Mouse (Mus musculus): ENCODE data around the gene Soat2. TPM values are rescaled to one million over a fixed set of nuclear protein-coding genes. Genes with fewer than 3 reads are reported as not detected.

The Soat2 gene
- polyA plus RNA-seq (2017; shearing (Covaris generic)), result 0.91 TPM

DNA sequence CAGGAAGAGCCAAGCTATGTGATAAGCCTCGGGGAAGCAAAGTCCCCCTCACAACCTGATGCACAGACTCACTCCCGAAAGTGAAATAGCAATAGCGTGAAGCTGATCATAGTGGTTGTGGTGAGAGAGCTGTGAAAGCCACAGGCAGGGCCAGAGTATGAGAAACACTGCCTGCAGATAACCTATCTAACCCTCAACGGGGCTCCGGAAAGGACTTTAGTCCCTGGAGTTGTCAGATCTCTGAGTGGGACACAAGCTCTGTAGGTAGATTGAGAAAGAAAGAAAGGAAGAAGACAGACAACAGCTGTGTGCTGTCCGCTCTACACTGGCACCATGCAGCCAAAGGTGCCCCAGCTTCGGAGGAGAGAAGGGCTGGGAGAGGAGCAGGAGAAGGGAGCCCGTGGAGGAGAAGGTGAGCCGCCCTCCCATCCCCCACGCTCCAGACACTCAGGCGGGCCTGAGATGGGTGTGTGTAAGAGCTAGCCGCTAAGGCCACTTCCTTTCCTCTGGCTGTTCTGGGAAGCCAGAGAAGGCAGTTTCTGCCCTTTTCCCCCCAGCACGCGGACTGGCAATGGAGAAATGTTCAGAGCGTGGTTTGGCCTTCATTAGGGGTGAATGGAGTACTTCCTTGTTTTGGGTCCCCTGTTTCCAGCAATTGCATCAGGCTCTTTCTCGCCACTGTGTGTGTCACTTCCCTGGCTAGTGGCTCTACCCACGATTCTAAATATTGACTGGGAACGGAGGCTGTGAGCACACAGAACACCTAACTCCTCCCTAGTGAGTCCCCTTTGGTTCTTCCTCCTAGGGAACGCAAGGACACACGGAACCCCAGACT lies at the start of gene Soat2:
Gene Soat2, plus strand, starts transcription at position 226 of the 835 bp plus-strand sequence.

DNA sequence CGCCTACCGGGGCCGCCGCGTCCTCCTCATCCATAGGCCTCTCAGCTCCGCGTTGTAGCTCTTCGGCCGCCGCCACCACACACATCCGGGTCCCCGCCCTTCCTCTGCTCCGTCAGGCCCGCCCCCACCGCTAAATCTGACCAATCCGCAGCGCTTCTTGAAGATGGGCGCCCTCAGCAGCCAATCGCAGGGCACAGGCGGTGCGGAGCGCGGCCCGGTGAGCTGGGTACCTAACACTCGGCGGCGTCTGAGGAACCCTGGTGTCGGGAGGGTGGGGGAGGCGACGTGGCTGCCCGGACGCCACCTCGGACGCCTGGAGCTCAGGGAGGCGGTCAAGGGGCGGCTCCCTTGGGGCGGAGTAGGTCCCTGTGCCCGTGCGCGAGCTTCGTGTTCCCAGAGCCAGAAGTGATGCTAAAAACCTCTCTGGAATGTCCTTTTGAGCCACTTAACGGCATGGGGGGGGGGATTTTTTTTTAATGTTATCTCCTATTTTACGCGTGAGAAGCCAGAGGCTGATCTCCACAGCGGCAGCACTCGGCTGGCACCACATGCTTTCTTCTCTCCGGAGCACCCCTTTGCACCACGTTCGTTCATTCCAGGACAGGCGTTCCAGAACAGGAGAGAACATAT lies 14.1 kb upstream of the Soat2 start, which contains the start of gene Spryd3:
Gene Spryd3, minus strand, starts transcription at position 106 of the 630 bp plus-strand sequence.

DNA sequence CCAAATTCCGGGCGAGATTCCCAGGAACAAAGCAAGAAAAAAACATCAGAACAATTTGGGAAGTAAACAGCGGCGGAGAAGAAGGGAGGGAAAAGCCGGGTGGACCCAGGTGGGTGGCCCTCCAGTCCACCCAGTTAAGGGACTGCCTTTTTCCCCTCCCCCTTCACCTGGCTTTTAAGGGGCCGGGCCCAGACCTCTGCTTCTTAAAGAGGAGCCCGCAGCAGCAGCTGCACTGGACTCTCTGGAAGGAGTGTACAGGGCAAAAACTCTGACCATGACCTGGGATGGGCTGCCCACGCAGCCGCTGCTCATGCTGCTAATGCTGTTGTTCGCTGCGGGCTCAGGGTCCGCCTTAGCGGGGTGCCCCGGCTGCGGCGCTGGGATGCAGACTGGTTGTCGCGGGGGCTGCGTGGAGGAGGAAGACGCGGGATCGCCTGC lies 6.0 kb upstream of the Soat2 start, which contains the start of gene Igfbp6:
Gene Igfbp6, plus strand, starts transcription at position 89 of the 438 bp plus-strand sequence.

DNA sequence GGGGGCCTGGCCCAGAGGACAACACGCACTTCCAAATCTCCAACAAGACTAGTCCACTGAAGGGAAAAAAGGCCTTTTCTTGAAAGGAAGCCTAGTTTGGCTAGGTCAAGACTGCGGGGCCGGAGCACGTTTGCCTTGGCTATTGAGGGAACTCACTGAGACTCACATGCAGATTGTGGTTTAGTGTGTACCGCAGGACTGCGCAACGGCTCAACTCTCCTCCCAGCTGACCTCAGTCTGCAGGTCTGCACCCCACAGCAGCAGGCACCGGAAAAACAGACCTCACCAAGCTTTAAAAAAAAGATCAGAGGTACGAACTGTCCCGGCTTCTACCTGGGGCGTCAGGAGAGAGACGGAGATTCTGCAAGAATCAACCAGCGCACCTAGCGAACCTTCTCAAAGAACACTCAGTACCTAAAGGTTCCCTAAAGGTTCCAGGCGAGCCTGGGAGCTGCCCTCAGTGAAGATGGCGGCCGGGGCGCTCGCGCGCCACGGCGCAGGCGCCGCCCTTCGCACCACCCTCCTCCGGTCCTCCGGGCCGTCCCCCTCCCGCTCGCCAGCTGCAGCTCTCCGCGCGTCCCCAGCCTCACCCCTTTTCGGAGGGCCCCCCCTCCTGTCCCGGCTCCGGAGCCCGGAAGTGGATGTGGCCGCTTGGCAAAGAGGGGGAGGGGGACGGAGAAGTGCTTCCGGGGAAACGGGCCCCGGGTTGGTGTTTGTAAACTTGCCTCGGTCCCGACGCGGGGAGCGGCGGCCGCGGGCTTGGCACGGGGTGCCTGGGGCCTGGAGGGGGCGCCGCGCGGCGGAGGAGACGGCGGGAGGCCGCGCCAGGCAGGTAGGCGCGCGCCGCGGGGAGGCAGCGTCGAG lies 52.9 kb downstream of the Soat2 start, which contains the start of gene Zfp740:
Gene Zfp740, plus strand, starts transcription at position 279 of the 864 bp plus-strand sequence.

DNA sequence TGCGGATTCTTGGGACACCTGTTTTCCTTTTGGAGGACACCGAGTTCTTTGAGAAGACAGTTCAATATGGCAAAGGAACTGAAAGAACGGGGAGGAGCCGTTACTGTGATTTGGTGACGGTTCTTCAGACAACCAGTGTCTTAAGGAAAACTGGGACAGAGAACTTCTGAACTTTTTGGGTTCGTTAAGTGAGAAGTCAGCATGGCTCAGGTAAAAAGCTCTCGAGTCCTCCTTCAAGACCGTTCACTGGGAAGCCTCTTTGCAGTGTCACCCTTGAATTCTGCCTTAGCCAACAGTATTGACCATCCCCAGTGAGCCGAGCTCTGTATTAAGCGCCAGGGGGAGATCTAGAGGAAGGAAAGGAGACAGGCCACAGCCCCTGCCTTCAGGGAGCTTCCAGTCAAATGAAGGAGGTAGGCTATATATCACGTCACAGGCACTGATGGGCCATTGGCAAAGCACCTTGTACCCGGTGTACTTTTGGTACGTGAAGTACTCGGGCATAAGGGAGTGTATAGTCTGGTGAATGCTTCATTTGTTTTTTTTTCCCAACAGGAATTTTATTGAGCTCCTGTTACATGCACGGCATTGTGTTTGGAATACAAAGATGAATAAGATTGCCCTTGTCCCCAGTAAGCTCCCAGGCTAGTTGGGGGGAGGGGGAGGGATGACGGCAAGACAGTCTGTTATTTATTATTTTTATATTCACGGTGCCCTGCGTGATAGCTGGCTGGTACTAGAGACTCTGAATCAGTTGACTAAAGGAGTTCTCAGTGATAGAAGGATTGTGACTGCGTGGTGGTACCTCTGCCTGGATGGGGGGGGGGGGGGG lies 54.6 kb downstream of the Soat2 start, which contains the start of gene Csad:
Gene Csad, minus strand, starts transcription at position 51 of the 832 bp plus-strand sequence.

Other genes with a start within 250 kb of the Soat2 start
- not detected for gene Krt4, start 225.8 kb upstream of the Soat2 start, polyA plus RNA-seq (2017; shearing (Covaris generic))
- not detected for gene Krt79, start 210.2 kb upstream of the Soat2 start, polyA plus RNA-seq (2017; shearing (Covaris generic))
- not detected for gene Krt78, start 196.2 kb upstream of the Soat2 start, polyA plus RNA-seq (2017; shearing (Covaris generic))
- not detected for gene Krt8, start 146.0 kb upstream of the Soat2 start, polyA plus RNA-seq (2017; shearing (Covaris generic))
- 1.3 TPM for gene Krt18, start 122.3 kb upstream of the Soat2 start, polyA plus RNA-seq (2017; shearing (Covaris generic))
- gene Eif4b, start 76.8 kb upstream of the Soat2 start, polyA plus RNA-seq (2017; shearing (Covaris generic)), result 162 TPM
- gene Tns2, start 50.1 kb upstream of the Soat2 start, polyA plus RNA-seq (2017; shearing (Covaris generic)), result 1.8 TPM
- 67.5 TPM for gene Spryd3, start 14.3 kb upstream of the Soat2 start, polyA plus RNA-seq (2017; shearing (Covaris generic))
- gene Igfbp6, start 6.2 kb upstream of the Soat2 start, polyA plus RNA-seq (2017; shearing (Covaris generic)), result 0.41 TPM
- 48.6 TPM for gene Zfp740, start 52.7 kb downstream of the Soat2 start, polyA plus RNA-seq (2017; shearing (Covaris generic))
- gene Csad, start 54.2 kb downstream of the Soat2 start, polyA plus RNA-seq (2017; shearing (Covaris generic)), result 18.0 TPM
- gene Itgb7, start 81.4 kb downstream of the Soat2 start, polyA plus RNA-seq (2017; shearing (Covaris generic)), result 649 TPM
- 46.8 TPM for gene Rarg, start 107.0 kb downstream of the Soat2 start, polyA plus RNA-seq (2017; shearing (Covaris generic))
- gene Gm9918, start 120.0 kb downstream of the Soat2 start, polyA plus RNA-seq (2017; shearing (Covaris generic)), result not detected
- gene Mfsd5, start 128.9 kb downstream of the Soat2 start, polyA plus RNA-seq (2017; shearing (Covaris generic)), result 63.4 TPM
- gene Espl1, start 145.7 kb downstream of the Soat2 start, polyA plus RNA-seq (2017; shearing (Covaris generic)), result 1.7 TPM
- gene Pfdn5, start 175.6 kb downstream of the Soat2 start, polyA plus RNA-seq (2017; shearing (Covaris generic)), result 684 TPM
- 119 TPM for gene Myg1, start 181.2 kb downstream of the Soat2 start, polyA plus RNA-seq (2017; shearing (Covaris generic))
- gene Aaas, start 200.2 kb downstream of the Soat2 start, polyA plus RNA-seq (2017; shearing (Covaris generic)), result 60.5 TPM
- not detected for gene Sp7, start 216.7 kb downstream of the Soat2 start, polyA plus RNA-seq (2017; shearing (Covaris generic))

All from CD4-positive, CD25-positive, alpha-beta regulatory T cell, adult 9 weeks (primary cell).